34 mouse cellular contexts compared by ENCODE assay signal in genomic region chr11:113978318-113978717, GRCm38 (mm10).
"Had no signal": no experiment of that assay in that cellular context is flagged by ENCODE, and none has a peak within 500 bp of the region (broad histone marks: within the 10 kb centered on the region; RNA-seq: fewer than 3 reads in every experiment).

No protein-coding gene starts in this region.

- H3K4me3 ChIP-seq: heart, embryonic 12.5 days; heart, embryonic 13.5 days; heart, embryonic 15.5 days; hindbrain, embryonic 10.5 days; hindbrain, embryonic 12.5 days; hindbrain, embryonic 13.5 days; hindbrain, embryonic 15.5 days; intestine, embryonic 15.5 days; kidney, embryonic 15.5 days; layer of hippocampus, adult 2 months; left cerebral cortex, adult 2 months had no signal

- H3K9me3 ChIP-seq: heart, embryonic 13.5 days; heart, embryonic 15.5 days; hindbrain, embryonic 10.5 days; hindbrain, embryonic 12.5 days; hindbrain, embryonic 13.5 days; hindbrain, embryonic 15.5 days; intestine, embryonic 15.5 days; kidney, embryonic 15.5 days had no signal

- DNase-seq: heart, postnatal 10 days; heart, postnatal 14 days; heart, postnatal 36 days; heart, postnatal 4 days; kidney, adult 11 months; kidney, adult 18-20 months; kidney, adult 2 months; kidney, adult 8-10 months; kidney, adult 9 months; kidney, postnatal 10 days; kidney, postnatal 14 days; kidney, postnatal 25 days; kidney, postnatal 36 days; kidney, postnatal 4 days; layer of hippocampus, adult 9-11 months; layer of hippocampus, postnatal 36 days had no signal

- ATAC-seq: hindbrain, embryonic 16.5 days; hindbrain, postnatal 0 days; inflammation-experienced regulatory T-cells, adult 6 months; intestine, embryonic 15.5 days; intestine, embryonic 16.5 days; intestine, postnatal 0 days had no signal

- H3K27me3 ChIP-seq: heart, embryonic 12.5 days; heart, embryonic 13.5 days; heart, embryonic 15.5 days; hindbrain, embryonic 12.5 days; hindbrain, embryonic 13.5 days; hindbrain, embryonic 15.5 days; intestine, embryonic 15.5 days; kidney, embryonic 15.5 days had no signal

- H3K36me3 ChIP-seq: heart, embryonic 12.5 days; heart, embryonic 13.5 days; heart, embryonic 15.5 days; hindbrain, embryonic 10.5 days; hindbrain, embryonic 12.5 days; hindbrain, embryonic 13.5 days; hindbrain, embryonic 15.5 days; intestine, embryonic 15.5 days; kidney, embryonic 15.5 days had no signal

- H3K9ac ChIP-seq: heart, embryonic 12.5 days; heart, embryonic 13.5 days; heart, embryonic 15.5 days; hindbrain, embryonic 12.5 days; hindbrain, embryonic 13.5 days; hindbrain, embryonic 14.5 days; hindbrain, embryonic 15.5 days; intestine, embryonic 15.5 days; kidney, embryonic 15.5 days had no signal

- H3K27ac ChIP-seq: heart, embryonic 13.5 days; heart, embryonic 15.5 days; hindbrain, embryonic 12.5 days; hindbrain, embryonic 13.5 days; hindbrain, embryonic 14.5 days; hindbrain, embryonic 15.5 days; hindbrain, postnatal 0 days; intestine, embryonic 15.5 days; kidney, embryonic 15.5 days; kidney, postnatal 0 days; layer of hippocampus, adult 2 months; left cerebral cortex, adult 2 months had no signal
